Mouse (Mus musculus): Measurements from ENCODE around the gene Col25a1.

Gene Col25a1

DNA sequence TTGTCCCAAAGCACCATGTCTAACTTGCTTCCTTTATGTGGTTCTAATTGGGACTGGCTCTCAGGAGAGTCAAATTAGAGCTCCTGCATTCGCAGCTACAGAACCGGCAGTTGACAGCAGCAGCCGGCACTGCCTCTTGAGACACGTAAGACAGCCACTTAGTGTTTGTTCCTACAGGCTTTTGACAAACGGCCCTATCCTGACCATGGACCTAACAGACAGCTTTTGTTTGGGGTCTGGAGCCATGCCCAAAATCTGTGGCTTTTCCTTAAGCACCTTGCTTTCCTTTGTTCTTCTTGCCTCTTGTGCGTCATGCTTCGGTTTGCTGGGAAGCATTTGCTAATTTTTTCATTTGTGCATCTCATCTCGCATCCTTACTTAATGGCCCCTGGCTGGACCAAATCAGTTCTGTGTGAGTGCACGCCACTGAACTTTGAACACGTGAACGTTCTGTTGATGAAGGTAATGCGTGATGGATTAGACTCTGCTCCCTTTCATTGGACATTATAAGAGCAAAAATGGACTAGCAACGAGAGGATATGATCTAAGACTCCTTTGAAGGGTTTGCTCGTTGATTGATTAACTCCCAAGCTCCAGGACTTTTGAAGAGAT, 179.5 kb downstream of the Col25a1 start:
- DNase-seq (ENCODE audit: low read depth, low spot score): no peak

DNA sequence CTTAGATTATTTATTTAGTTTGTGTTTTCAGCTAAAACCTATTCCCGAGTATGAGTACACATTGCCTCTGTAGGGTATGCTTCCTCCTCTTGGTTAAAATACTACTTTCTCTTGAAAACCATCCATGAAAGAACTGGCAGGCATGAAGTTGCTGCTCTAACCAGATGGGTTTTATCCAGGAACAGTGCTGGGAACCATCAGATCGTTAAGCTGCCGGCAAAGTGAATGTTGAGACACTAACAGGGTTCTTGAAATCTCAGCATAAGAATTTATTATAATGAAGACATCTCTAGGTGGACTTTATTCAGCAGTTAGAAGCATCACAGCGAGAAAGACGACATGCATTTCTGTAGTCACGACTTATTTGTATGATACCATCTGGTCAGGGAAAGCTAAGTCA, 181.9 kb downstream of the Col25a1 start:
- DNase-seq (ENCODE audit: low read depth, low spot score): no peak

DNA sequence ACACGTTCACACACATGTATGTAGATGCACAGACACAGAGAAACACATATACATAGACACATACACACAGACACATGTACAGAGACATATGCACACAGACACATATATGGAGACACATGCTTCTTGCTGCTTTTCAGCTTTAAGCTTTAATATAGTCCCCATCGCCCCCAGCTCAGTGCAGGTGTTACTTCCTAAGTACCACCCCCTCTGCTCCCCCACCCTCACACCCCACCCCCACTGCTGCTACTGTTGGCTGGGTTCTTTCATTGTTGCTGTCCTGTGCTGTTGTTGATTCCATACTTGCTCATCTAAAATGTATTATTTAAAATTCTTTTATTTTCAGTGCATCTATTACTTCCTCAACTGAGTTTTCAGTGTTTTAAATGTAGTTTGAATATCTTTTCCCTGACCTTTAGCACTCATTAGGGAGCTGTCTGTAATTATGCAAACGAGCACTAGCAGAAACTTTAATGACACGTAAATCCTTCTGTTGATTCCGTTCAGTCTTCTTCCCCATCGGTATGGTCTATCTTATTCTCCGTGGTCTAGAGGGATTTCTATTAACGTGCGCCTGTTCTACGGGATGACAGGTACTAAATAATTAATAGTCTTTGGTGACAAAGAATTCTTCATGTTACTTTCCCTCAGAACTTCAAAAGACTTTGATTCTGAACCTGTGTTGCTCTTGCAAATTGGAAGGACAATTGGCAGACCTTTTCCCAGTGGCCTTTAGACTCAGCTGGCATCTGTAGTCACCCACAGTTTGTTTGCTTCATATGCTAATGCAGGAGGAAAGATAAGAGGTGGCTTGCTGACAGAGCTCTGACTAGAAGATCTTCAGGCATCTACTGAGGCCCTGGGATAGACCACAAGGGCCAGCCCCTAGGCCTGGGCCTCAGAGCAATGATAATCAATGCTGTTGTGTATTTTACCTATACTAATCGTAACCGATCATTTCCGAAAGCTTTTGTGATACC, 196.0 kb downstream of the Col25a1 start:
- DNase-seq (ENCODE audit: low read depth, low spot score): no peak

GRCm38 (mm10) chr3:130328909-130329308, 197.6 kb downstream of the Col25a1 start:
- no peak for DNase-seq (ENCODE audit: low read depth, low spot score)

DNA sequence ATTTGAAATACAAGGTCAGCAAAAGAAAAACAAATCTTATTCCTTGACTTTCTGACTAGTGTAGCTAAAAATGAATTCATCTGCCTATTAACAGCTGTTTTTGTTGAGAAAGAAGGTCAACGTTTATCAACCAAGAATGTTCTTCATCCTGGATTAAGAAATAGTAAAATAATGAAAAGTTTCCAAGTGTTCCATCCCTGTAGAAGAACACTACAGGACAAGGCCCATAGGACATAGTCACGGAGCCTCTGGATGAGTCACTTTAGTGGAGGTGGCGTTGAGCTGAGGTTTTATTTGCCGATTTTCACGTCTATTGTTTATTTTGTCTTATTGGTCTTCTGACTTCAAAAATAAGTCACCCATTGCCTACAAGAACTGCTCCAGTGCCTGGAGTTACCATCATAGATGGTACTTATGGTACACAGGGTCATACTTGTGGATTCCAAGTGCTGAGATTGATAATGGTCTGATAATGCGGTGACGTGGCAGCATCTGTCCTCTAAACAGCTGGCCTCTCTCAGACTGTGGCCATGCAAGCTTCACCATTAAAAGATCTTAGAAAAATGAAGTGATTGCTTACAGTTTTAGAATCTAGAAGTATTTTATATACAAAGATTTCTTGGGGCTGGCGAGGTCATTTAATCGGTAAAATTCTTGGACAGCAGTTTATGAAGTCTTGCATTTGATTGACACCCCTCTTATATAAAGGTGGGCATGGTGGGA, 198.7 kb downstream of the Col25a1 start:
- DNase-seq (ENCODE audit: low read depth, low spot score): no peak

- no peak for DNase-seq (ENCODE audit: low read depth, low spot score)
Measured at GRCm38 (mm10) chr3:130330556-130330950, 199.3 kb downstream of the Col25a1 start.

DNA sequence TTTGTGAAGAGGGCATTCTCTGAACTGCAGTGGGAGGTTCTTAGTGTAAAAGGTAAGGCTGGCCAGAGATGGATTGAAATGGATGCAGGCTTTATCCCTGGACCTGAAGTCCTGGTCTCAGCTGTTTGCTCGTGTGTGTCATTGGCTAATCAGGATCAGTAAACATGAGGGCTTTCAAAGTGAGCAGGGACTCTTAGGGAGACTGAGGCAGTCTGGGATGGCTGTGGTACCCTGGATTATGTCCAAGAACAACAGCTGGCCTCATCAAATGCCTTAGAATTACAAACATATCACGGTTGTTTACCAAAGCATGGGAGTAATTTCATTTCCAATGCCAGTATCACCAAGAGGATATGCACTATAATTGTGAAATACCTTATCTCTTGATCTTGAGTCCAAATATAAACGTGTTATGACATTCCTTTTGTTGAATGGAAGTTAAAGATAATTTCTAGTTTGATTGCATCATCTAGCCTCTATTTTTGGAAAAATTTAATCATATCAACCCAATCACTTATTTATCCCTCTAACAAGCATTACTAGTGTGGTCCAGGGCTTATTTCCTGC, 201.1 kb downstream of the Col25a1 start:
- no peak for DNase-seq (ENCODE audit: low read depth, low spot score)

GRCm38 (mm10) chr3:130337857-130338256, 206.6 kb downstream of the Col25a1 start:
- DNase-seq (ENCODE audit: low read depth, low spot score): no peak

- DNase-seq (ENCODE audit: low read depth, low spot score): no peak
Measured at GRCm38 (mm10) chr3:130338371-130338770, 207.1 kb downstream of the Col25a1 start.

DNA sequence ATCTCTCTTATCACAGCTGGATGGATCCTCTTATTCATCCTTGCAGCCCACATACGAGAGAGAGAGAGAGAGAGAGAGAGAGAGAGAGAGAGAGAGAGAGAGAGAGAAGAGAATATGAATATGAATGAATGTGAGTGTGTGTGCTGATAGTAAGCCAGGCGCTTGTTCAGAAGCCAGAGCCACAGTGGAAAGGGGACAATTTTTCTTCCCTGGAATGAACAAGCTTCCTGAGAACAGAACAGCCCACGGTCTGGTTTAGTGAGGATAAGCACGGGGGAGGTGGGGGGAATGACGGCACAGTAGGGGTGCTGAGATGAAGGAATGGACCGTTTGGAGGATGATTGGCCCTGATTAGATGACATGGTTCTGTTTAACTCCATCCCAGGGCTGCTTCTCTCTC, 218.9 kb downstream of the Col25a1 start:
- DNase-seq (ENCODE audit: low read depth, low spot score): no peak

DNA sequence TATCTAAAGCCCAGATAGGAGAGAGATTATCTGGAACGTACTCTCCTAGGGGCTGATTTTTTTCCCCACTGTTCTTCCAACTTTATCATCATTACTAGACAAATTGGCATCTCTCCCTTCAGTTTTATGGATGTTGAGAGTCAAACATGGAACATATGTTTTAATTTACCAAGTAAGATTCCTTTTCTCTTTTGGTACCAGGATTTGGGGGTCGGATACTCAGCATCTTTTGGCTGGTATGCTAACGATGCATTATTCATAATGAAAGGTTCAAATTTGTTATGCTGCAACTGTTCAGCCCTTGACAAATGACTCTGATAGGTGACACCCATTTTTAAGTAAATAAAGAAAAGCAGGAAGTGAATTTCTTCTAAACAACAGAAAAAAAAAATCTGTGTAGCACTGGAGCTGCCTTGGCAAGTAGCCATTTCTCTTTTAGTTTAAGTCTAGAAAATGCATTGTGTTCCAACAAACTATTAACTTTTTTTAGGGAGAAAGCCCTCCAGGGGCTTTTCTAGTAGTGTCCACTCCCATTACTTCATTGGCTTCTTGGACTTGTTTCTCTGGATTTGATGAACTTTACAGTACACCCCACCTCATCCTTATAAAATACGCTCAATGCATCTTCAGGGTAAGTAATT, 223.2 kb downstream of the Col25a1 start:
- DNase-seq (ENCODE audit: low read depth, low spot score): no peak

- no peak for DNase-seq (ENCODE audit: low read depth, low spot score)
Measured at GRCm38 (mm10) chr3:130356575-130357173, 225.4 kb downstream of the Col25a1 start.

- no peak for DNase-seq (ENCODE audit: low read depth, low spot score)
Measured at GRCm38 (mm10) chr3:130360813-130361212, 229.5 kb downstream of the Col25a1 start.

GRCm38 (mm10) chr3:130361922-130362321, 230.6 kb downstream of the Col25a1 start:
- no peak for DNase-seq (ENCODE audit: low read depth, low spot score)

DNA sequence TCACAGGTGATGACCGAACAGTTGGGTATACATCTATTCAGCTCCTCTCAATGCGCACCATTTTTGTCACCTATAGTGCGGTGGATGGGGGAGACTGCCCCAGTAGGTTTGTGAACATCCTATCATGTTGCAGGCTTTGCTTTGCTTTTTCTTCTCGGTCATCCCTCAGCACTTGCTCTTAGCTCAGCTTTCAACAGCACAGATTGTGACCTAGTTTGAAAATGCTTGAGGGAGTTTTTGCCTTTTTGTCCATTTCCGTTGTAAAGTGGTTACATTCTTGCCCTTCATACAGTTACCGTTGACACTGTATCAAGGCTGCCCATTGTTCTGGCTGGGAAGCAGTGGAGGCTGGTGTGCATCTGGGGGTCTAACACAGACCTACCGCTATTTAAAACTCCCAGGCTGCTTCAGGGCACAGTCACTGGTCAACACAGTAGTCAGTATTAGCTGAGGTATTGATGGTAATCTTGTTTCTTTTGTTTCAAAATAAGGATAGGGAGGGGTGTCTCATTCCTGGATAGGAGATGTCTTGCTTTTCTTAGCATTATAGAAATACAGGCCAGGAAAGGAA, 231.6 kb downstream of the Col25a1 start:
- DNase-seq (ENCODE audit: low read depth, low spot score): no peak

- no peak for DNase-seq (ENCODE audit: low read depth, low spot score)
Measured at GRCm38 (mm10) chr3:130366917-130367610, 235.8 kb downstream of the Col25a1 start.

DNA sequence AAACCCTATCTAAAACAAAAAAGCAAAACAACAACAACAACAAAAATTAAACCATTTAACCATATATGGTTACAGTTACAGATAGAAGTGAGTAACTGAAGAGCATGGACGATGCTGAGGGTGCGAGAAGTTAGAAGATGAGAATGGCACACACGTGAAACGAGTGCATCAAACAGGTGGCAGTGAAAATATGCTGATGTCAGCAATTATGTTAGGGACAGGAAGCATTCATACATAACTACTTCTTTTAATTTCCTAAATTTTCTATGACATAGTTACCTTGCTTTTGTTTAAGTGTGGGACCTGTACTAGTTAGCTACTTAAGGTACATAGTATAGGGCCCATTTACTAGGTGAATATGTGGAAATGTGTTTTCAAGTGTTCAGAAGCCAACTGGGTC, 237.1 kb downstream of the Col25a1 start:
- no peak for DNase-seq (ENCODE audit: low read depth, low spot score)

DNA sequence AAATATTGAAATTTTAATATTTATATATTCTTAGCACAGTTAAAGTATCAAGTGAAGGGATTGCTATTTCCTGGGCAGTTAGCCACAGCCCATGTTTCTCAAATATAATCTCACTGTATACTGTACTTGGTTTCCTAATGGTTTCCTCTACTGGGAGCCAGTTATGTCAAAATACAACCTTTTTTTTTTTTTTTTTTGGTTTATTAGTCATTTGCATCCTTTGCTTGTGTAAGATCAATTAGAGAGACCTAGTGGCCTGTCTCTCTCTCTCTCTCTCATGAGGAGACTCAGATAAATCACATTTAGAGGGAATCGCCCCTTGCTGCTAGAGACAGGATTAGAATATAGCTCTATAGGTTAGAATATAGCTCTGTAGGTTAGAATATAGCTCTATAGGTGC, 237.8 kb downstream of the Col25a1 start:
- DNase-seq (ENCODE audit: low read depth, low spot score): no peak

- DNase-seq (ENCODE audit: low read depth, low spot score): no peak
Measured at GRCm38 (mm10) chr3:130370167-130370566, 238.9 kb downstream of the Col25a1 start.

- no peak for DNase-seq (ENCODE audit: low read depth, low spot score)
Measured at GRCm38 (mm10) chr3:130373145-130373544, 241.8 kb downstream of the Col25a1 start.
